Mouse (Mus musculus) right cerebral cortex, adult 2 months (tissue): ENCODE results near the gene Nat8f4.
A peak's percentile ranks its signal among the peaks of the same experiment; 100 is the strongest.
"Not testable (repeated sequence)": the region's sequence is repeated elsewhere in the genome, so short reads cannot be mapped to it uniquely, and the experiment has no call there.

ENCODE experiments used
- DNase-seq, 2 experiments: peaks; one replicate each; pipeline ENCODE4 v3.0.0; 2021 to 2022; ENCODE audit warnings: low spot score in 2 of 2

Nat8f4 gene

GRCm38 (mm10) chr6:85904642-85905061 lies at the start of gene Nat8f4:
Gene Nat8f4, minus strand, starts transcription at chr6:85904884.
- peak; percentile 80 to 89 for DNase-seq

DNA sequence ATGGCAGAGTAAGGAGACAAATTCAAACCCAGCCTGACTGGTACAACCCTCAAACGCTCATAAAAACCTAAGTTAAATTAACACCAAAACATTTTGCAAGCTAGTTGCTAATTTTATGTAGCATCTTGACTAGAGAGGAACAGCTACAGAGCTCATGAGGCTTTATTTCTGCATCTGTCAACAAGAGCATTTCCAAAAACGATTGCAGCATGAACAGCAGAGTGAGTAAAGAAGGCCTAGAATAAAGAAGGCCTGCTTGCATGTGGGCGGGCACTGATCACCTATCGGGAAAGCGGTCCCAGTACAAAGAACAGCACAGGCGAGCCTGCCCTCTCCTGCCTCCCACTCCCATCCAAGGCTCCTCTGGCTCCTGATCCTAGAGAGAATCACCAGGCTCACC lies 43.9 kb upstream of the Nat8f4 start:
- no peak for DNase-seq

DNA sequence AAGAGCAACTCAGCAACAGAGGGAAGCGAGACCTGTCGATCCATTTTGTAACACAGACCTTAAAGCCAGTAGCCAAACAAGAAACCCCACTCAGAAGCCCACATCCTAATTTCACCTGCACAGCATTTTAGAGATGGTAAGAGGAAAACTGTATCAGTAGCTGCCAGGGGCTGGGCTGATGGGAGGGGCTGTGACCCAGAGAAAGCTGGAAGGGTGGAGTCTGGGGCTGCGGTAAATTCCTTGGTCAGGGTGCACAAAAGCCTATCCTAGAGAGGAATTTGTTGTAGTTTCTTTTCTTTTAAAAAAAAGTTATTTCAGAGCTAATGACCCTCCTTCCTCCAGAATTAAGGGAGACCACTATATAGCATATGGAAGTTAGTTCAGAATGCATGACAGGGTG lies 37.8 kb upstream of the Nat8f4 start:
- no peak for DNase-seq

DNA sequence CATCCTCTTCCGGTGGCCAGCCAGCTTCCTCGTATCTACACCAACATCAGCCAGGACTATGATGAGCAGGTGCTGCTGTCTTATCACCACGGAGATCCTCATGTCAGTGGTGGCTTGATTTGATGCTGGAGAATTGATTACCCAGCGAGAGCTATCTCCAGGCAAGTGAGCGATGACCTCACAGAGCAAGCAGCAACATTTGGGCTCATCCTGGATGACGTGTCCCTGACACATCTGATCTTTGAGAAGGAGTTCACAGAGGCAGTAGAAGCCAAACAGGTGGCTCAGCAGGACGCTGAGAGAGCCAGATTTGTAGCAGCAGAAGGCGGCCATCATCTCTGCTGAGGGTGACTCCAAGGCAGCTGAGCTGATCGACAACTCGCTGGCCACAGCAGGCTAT lies 34.0 kb upstream of the Nat8f4 start:
- no peak for DNase-seq

- DNase-seq: peak; percentile 77 to 83
These were observed 32.1 kb upstream of the Nat8f4 start for GRCm38 (mm10) chr6:85936508-85937465.

GRCm38 (mm10) chr6:85935646-85936045 lies 31.0 kb upstream of the Nat8f4 start:
- DNase-seq: no peak

- DNase-seq: no peak
These were observed 29.4 kb upstream of the Nat8f4 start for GRCm38 (mm10) chr6:85934047-85934446.

DNA sequence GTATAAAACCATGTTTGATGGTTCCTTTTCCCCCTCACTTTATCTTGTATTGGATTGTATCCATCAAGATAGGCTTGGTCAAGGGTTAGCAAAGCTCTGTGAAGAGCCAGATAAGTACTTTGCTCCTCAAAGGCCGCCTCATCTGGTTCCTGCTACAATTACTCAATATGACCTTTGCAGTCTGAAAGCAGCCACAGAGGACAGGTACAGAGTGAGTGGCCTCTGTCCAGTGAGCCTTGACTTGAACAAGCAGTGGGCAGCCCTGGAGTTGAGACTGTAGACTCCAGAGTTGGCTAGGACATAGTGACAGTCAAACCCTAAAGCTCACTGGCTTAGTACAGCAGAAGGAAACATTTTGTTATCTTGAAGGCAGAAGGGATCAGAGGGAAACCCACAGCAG lies 24.6 kb upstream of the Nat8f4 start:
- no peak for DNase-seq

DNA sequence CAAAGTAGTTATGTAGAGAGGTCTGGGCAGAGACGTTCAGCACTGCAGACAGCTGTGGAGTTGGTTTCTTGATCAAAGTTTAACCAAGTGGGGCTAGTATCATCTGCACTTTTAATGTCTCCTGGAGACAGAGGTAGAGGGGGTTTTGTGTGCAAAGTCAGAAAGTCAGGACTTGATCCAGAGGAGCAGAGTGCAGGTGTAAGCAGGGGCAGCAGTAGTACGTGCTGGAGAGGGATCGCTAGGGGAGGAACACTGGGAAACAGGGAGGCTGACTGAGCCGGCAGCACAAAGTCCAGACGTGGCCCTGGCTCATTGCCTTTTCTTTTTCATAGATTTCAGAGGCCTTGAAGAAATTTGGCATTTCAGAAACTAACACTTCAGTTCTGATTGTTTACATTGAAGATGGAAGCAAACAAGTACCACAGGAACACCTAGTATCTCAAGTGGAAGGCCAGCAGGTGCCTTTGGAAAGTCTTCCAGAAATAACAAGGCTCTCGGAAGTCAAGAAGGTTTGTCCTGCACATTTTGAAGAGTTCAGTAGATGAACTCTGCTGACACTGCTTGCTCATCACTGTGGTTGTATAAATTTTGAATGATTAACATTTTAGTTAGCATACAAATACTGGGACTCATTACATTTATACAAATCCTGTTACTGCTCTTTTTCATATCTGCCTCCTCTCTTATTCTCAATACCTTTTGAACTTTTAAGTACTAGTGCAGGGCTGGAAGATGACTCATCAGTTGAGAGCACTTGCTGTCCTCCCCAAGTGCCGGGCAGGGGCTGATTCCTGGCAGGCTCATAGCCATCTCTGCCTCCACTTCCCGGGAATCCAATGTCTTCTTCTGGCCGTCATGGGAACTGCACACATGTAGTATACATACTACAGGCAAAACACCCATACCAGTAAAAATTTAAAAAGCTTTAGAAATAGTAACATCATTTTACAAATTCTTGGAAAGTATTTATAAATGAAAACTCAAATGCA lies 23.1 kb upstream of the Nat8f4 start:
- DNase-seq: no peak

DNA sequence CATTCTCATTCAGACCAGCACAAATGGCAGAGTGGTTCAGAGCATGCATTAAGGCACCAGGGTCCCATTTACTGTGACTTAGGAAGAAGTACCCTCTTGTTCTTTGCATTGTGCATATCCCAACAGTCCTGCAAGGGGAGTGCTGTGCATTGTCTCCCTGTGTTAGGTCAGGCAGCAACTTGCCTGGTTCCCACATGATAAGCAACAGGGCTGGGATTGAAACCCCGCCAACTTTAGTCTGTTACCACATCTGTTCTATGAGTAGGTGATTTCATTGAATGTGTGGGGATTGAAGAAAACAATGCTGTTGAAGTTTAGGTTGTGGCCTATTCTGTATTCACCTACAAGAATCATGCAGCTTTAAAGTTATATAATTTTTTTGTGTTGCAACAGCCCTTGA lies 22.0 kb upstream of the Nat8f4 start:
- no peak for DNase-seq

GRCm38 (mm10) chr6:85923643-85924042 lies 19.0 kb upstream of the Nat8f4 start:
- DNase-seq: no peak

- DNase-seq: no peak
These were observed 14.7 kb upstream of the Nat8f4 start for GRCm38 (mm10) chr6:85919401-85919800.

GRCm38 (mm10) chr6:85918341-85918740 lies 13.7 kb upstream of the Nat8f4 start:
- DNase-seq: not testable (repeated sequence)

DNA sequence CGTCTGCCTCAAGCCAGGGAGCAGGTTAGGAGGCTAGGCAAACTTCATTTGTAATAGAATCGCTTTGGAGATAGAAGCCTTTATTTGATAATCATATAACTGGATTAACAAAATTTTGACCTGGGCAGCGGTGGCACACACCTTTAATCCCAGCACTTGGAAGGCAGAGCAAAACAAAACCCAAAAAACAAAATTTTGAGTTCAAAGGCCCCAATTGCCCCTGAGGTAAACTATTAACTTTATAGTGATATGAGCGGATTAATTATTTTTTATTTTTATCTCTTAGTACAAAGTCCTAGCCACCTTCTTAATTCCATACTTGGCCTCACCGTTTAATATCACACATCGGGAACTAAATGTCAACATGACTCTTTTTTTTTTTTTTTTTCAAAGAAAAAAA lies 11.9 kb upstream of the Nat8f4 start:
- DNase-seq: no peak

DNA sequence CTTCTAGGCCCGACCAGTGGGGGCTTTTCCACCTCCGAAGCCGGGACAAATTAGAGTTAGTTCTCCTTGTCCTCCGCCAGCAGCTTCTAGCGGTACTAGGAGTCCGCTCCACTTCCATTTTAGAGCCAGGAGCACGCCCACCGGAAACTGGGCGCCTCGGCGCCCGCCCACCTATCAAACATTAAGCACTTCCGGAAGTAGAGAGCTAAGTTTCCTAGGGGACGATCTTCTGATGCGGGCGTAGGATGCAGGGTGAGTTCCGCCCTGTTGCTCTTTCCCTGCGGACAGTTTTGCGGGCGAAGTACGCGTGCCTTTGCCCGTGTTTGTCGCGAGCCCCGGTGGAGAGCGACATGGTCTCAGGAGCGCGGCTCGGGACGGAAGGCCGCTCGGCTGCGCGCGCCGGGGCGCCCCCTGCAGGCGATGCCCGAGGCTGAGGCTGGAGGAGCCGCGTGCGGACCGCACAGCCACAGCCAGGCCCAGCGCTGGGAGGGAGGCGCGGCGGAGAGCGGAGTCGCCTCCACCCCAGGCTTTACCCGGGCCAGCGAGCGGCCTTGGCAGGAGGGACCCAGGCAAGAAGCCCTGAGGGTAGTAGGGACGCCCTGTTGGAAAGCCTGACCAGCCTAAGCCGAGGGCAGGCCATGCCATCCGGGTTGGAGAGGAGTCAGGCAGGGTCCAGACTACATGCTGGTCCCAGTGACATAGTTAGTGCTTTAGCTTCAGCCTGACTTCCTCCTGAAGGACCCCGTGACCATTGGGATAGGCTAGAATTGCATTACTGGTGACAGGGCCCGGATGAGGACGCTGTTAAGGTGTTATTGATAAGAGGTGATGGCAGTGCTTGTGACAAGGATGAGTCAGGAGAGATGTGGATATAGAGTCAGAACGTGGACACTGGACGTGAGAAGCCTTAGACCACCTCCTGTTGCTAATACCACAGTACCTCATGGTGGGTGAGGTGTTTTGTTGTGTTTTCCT lies 11.1 kb upstream of the Nat8f4 start, which contains the start of gene Nat8f1:
Gene Nat8f1, minus strand, starts transcription at position 149 of the 975 bp plus-strand sequence.
- DNase-seq: peak; percentile 85 to 93

- DNase-seq: no peak
These were observed 10.5 kb upstream of the Nat8f4 start for GRCm38 (mm10) chr6:85915141-85915538.

- DNase-seq: no peak
These were observed 6.9 kb upstream of the Nat8f4 start, which contains the start of gene Tprkb for GRCm38 (mm10) chr6:85911587-85911986. Gene Tprkb, plus strand, starts transcription at chr6:85911865.

GRCm38 (mm10) chr6:85909704-85910103 lies 5.0 kb upstream of the Nat8f4 start:
- no peak for DNase-seq

GRCm38 (mm10) chr6:85908341-85908740 lies 3.7 kb upstream of the Nat8f4 start:
- no peak for DNase-seq

DNA sequence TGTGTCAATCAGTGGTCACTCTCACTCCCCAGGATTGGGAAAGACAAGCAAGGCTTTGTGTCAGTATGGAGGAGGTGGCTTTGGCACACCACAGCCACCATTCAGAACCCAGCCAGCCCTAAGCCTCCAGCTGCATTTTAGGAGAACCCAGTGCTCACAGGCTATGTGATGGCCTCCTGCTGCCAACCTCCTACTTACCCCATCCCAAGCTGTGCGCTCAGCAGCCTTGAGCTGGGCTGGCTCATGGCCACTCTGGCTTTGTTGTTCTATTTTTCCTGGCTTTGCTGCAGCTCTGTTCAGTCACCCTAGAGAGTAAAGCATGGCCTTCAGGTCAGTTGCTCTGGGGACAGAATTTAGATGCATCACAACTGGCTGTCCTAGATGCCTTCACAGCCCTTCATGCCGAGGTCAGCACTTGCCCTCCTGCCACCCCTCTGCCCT lies 2.2 kb upstream of the Nat8f4 start:
- DNase-seq: peak; percentile 27 to 52

- no peak for DNase-seq
These were observed 2.4 kb downstream of the Nat8f4 start for GRCm38 (mm10) chr6:85902303-85902702.
